Mouse (Mus musculus) spleen, adult 18-20 months (tissue): ENCODE results near the gene Alpk3.

Experiments
- DNase-seq, 2 experiments: peaks; one replicate each; pipeline ENCODE4 v3.0.0; 2022; ENCODE audit warnings: mixed read lengths in 2 of 2

The Alpk3 gene

GRCm38 (mm10) chr7:81057471-81057870, at the start of gene Alpk3:
Gene Alpk3 (plus strand): TSS chr7:81057600.
- no peak for DNase-seq

- DNase-seq: no peak
Measured at GRCm38 (mm10) chr7:81008285-81008684, 49.1 kb upstream of the Alpk3 start.

- no peak for DNase-seq
Measured at GRCm38 (mm10) chr7:81011576-81011975, 45.8 kb upstream of the Alpk3 start.

DNA sequence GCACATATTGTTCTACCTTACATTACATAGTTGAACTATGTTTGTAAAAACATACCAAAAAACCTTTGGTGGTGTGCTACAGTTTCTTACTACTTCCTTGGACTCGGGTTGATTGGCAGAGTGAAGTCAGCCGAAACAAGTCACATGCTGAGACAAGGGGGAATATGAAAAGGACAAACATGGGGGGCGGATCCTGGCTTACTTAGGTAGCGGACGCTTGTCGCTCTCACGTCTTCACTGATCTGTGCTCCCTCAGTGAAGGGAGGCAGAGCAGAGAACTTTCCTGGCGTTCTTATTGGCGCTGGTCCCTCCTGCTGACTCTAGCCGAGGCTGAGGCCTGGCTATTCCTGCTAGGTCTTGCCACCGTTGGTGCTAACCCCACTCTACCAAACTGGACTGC, 37.1 kb upstream of the Alpk3 start:
- no peak for DNase-seq

DNA sequence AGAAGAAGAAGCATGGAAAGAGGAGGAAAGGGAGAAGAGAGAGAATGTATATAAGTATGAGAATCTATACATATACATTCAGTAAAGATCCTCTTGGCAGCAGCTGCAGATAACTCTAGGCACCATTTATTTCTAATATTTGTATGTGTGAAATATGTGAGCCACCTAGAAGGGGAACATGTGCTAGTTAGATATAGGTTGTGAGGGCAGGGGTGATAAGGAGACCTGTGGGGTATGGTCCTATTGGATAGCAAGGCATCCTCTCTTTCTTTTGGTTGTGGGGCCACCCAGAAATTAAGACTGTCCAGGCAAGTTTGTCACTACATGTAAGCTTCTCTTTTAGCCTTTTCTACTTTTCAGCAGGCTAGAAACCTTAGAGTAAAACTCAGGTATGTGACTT, 34.7 kb upstream of the Alpk3 start:
- DNase-seq: no peak

GRCm38 (mm10) chr7:81024118-81024517, 33.3 kb upstream of the Alpk3 start:
- DNase-seq: peak in 1 of 2 experiments; percentile 20

DNA sequence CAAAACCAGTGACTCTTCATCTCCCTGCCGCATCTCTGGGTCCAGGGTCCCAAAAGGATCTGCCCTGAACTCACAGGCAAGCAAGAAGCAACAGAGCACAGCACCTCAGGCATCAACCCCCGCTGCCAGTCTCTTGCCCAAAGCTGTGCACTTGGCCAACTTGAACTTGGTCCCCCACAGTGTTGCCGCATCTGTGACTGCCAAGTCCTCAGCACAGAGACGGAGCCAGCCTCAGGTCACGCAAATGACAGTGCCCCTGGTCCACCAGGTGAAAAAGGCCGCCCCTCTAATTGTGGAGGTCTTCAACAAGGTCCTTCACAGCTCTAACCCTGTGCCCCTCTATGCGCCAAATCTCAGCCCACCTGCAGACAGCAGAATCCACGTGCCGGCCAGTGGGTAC, 32.7 kb upstream of the Alpk3 start:
- DNase-seq: no peak

DNA sequence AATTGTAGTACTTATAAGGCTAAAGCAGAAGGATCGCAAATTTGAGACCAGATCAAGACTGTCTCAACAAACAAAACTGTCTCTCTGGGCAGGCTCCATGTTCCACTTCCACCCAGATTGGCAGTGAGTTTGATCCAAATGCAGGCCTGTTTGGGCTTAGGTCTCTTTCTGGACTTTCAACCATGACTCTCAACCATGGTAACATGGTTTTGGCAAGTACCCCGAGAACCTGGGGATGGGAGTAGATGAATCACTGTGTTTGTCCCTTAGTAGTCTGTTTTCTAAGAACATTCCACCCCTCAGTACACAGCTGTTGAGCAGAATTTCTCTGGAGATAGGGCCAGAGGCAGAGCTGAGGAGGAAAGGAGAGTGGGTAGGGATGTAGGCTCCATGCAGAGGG, 31.6 kb upstream of the Alpk3 start:
- DNase-seq: no peak

DNA sequence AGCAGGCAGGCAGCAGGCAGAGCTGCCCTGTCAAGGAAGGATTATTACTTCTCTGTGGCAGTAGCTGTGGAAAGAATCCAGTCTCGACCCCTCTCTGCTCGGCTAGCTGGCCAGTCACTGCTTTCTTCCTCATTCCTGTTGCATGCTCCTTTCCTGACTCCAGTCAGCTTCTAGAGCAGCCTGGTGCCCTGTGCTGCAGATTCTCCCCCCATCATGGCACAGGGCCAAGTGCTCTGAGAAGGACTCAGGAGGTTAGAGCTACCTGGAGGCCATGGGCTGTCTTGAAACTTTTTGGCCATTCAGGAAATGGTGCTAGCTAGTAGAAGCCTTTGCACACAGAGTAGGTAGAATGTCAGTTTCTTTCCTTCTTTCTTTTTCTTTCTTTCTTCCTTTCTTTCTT, 17.7 kb upstream of the Alpk3 start:
- no peak for DNase-seq

- no peak for DNase-seq
Measured at GRCm38 (mm10) chr7:81043023-81043620, 14.3 kb upstream of the Alpk3 start.

GRCm38 (mm10) chr7:81047847-81048246, 9.6 kb upstream of the Alpk3 start:
- no peak for DNase-seq

DNA sequence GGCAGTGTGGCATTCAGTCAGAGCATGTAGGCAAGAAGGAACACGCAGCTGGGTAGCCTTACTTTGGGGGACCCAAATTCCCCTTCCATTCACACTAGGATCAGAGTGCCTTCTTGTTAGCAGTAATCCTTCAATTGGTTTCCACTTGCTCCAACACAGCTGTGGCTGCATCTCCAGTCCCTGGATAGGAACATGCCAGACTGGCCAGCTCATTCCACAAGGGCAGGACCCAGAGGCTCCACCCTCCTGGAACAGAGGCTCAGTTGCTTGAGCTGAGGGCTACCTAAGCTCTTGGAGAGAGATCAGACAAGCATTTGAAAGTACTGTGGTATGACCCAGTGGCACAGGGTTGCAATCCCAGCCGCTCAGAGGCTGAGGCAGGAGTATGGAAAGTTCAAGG, 8.9 kb upstream of the Alpk3 start:
- DNase-seq: no peak

DNA sequence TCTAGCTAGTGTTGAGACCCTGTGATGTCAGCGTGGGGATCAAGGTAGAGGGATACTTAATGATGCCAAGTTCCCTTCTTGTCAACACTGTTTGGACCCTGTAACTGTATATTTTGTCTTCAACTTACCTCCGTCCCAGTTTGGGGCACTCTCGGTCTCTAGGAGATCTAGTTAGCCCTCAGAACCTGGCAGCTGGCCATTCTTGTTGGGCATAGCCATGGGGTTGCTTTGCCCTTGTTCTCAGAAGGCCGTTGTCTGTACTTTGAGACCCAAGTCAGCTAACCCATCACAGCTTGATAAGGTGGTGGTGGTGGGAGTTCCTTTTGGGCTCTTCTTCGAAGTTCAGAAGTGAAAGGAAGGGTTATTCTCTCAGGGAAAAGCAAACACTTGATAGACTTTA, 7.4 kb upstream of the Alpk3 start:
- no peak for DNase-seq

DNA sequence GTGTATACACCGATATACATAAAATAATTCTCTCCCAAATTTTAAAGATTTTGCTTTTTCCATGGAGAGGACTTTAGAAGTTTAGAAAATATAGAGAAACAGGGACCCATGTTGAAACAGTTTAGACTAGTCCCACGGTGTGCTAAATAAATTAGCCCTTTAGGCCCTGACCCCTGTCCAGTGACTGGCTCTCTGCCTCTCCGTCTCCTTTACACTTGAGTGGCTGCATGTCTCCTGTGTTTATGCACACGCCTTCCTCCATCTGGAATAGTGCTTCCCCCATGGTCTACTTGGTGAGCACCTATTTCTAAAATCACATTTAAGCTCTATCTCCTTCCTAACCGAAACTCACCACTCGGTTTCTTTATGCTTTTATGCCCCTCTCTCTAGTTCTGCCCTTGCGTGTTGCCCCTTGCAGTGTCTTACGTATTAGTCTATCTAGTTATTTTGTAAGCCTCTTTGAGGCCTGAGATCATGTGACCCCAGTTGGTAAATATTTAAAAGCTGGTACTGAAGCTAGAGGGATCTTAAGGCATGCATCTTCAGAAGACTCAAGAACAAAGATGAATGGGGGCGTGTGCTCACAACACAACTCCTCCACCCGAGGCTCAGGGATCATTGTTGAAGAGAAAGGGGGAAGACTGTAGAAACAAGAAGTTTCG, 1.6 kb upstream of the Alpk3 start:
- DNase-seq: no peak

- DNase-seq: no peak
Measured at GRCm38 (mm10) chr7:81057901-81058711, 706 bp downstream of the Alpk3 start.

DNA sequence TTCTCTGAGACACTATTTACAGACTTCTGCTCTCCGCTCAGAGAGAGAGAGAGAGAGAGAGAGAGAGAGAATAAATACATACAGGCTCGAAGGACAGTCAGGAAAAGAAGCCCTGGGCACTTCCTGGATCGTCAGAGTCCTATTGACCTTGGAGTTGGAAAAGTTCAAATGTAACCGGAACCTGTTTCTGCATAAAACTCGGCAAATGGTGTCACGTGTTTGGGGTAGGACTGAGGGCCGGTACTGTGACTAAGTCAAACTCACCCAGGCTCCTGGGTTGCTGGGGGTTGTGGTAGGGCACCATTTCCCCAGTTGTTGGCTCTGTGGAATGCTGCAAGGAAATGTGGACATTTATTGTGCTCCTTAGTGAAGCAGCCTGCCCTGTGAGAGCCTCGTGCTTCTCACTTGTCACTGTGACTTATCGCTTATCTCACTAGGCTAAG, 1.3 kb downstream of the Alpk3 start:
- DNase-seq: no peak

DNA sequence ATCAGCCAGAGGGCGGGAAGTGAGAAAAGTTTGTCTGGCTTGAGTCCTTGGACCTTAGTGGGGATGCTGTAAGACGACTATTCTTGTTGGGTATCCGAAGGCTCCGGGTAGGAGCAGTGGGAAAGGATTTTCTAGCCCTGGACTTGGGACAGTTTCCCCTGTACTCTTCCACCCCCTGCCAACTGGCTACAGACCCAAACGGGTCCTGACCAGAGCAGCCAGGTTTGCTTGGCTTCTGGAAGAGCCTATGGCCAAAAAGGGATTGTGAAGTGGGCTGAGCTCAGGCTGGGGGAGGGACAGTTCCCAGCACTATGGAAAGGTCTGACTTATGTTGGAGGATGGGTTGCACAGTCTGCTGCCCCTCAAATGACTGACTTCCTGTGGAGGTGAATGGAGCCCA, 2.0 kb downstream of the Alpk3 start:
- DNase-seq: no peak

- DNase-seq: peak in 1 of 2 experiments; percentile 37
Measured at GRCm38 (mm10) chr7:81060908-81061307, 3.5 kb downstream of the Alpk3 start.

DNA sequence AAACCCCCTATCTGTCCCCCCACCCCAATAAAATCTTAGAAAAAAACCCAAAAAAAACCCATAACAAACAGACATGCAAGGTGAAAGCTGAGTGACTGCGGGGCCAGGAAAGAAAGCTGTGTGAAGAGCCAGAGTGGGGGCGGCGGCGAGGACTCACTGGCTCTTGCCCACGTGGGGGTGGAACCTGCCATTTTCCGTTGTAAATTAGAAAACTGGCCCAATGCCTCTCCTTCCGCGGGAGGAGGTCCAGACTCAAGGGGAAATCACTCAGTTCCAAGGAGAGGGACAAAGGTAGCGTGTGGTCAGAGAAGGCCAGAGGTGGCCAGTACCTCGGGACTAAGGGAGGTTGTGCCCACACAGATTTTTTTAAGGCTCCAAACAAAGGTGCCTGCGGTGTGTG, 4.5 kb downstream of the Alpk3 start:
- DNase-seq: no peak

GRCm38 (mm10) chr7:81063332-81063731, 5.9 kb downstream of the Alpk3 start:
- no peak for DNase-seq

DNA sequence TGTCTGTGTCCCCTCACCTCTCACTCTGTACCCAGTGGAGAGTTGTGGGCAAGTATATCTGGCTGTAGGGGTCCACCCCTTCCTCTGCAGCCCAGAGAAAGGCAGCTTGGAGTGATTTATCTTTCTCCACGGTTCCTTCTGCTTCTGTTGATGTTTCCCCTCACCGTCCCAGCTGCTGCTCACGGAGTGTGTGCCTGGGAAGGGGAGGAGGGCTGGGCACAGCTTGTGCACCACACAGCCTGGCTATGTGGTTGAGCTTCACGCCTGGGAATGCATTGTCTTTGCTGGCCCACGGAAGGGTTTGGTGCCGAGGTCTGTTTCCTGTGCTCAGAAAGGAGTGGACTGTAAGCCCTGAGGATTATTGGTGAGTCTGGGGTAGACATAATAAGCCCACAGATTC, 9.3 kb downstream of the Alpk3 start:
- no peak for DNase-seq

DNA sequence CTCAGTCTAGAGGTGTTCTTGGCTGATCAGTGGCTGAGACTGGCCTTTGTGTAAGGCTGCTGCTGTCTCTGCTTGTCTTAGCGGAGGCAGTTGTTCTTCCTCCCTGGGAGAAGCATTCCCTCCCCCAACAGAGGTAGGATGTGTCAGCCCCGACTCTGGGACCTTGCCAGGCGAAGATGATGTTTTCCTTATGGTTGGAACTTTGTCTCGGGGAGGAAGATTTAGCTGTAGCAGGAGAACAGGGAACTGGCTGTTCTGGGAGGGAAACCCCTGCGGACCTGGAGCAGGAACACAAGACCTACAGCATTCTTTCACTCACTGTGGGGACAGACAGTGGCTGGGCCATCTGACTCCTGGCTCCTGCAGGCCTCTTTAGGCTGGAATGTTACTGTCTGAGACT, 15.1 kb downstream of the Alpk3 start:
- DNase-seq: no peak

- DNase-seq: no peak
Measured at GRCm38 (mm10) chr7:81073273-81073672, 15.9 kb downstream of the Alpk3 start.

- DNase-seq: no peak
Measured at GRCm38 (mm10) chr7:81074546-81074945, 17.1 kb downstream of the Alpk3 start.
